Mouse (Mus musculus): ENCODE measurements around the gene Senp8.

Senp8 gene

DNA sequence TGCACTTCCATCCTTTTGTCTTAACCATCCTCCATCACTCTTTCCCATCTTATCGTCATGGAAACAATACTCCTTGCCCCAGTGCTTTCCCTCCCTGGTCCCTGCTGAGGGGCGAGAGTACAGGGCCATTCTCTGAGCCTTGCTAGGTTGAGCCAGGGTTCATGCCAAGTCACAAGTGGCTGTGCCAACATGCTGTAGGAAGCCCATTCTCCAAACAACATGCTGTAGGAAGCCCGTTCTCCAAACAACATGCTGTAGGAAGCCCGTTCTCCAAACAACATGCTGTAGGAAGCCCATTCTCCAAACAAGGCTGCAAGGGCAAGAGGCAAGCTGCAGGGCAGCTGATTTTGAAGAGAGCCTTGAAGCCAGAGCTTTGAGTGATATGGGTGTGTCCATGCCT lies 32.3 kb downstream of the Senp8 start:
- DNase-seq (ENCODE audit: extremely low spot score, low read depth, low spot score), result no peak

DNA sequence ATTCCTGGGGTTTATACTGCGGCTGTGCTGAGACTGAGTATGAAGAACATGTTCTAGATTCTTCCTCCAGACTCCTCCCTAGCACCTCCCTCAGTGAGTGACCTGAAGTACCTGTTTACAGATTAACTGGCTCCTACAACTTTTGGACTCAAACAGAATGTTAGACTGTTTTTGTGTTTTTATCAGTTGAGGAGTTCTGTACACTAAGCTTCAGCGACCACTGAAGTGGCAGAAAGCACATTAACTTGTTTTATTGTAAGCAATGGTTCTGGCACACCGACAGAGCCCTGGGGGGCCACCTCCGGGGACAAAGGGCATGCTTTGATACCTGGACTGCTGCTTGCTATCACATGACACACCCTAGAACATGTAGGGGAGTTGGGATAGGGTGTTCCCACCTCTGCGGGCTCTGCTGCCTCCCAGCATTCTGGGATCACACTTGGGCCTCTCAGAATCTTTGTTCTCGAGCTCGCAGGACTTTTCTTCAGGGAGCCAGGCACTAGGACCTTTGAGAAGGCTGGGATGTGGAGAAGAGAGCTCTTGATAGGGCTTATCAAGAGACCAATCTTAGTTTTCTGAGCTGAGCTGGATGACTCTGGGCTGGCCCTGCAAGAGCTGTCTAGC lies 34.1 kb downstream of the Senp8 start:
- DNase-seq (ENCODE audit: extremely low spot score, low read depth, low spot score), result no peak

DNA sequence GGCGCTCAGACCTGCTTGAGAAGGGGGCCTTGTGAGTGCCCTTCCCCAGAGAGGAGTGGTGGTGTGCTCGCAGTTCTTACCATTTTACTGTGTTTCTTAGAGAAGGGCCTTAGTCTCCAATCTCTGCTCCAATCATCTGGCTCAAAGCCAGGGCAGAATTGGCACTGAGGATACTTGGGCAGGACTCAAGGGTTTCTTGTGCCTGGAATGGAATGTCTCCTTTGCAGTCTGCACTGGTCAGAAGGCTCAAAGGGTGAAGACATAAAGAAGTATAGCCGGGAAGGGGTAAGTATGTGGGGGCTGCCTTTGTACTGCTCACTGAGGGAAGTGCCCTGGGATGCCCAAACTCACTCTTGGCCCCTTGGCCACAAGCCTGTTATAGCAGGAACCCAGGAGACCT lies 41.3 kb downstream of the Senp8 start:
- no peak for DNase-seq (ENCODE audit: extremely low spot score, low read depth, low spot score)

DNA sequence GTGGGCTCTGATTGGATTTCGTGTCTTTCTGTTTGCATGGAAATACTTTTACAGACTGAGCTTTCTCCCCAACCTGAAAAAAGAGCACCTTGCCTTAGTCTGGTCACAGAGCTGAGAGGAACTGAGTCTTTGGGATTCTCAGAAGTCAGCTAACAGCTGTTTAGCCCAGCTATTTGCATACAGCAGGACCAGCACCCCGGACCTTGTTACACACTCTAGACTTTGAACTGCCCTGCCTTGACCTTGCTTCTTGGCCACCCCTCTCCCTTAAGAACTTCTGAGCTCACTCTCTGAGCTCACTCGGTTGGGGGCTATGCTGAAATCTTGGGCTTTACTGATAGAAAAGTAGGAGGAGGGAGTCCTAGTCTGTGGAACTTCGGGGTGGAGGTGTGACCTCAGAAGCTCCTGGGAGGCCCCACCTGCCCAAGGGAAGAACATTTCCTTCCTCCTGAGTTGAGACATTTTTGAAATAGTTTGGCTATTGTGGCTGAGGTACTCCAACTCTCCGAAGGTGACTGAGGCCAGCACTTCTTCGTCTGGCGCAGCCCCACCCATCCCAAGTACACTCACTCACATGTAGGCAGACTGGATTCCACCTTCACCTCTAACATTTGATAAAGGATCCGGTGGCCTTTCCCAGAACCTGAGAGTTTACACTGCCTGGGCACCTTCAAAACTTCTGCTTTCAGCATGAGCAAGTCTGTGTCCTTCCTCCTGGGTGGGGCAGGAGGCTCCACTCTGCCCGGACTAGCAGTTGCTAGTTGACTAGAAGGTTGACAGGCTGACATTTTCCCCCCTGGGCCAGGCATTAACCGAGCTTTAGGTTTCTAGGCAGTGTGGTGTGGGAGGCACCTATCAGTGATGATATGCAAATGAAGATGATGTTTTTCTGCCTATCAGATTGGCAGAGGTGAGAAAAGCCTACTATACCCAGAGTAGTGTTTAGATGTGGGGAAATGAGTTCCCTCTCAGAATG lies 43.4 kb downstream of the Senp8 start:
- no peak for DNase-seq (ENCODE audit: extremely low spot score, low read depth, low spot score)

DNA sequence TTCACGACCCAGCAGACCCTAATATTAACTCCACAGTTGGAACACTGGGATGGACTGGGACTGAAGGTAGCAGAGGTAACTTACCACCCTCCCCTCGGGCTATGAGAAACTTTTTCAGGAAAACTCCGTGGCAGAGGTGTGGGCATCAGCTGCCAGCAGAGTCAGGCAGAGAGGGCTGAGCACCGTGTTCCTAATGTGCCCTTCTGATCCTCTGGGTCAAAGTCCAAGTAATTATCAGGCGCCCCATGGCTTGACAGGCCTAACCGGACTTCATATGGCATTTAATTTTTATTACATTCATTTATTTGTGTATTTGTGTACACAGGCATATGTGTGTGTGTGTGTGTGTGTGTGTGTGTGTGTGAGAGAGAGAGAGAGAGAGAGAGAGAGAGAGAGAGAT lies 47.4 kb downstream of the Senp8 start:
- no peak for DNase-seq (ENCODE audit: extremely low spot score, low read depth, low spot score)

DNA sequence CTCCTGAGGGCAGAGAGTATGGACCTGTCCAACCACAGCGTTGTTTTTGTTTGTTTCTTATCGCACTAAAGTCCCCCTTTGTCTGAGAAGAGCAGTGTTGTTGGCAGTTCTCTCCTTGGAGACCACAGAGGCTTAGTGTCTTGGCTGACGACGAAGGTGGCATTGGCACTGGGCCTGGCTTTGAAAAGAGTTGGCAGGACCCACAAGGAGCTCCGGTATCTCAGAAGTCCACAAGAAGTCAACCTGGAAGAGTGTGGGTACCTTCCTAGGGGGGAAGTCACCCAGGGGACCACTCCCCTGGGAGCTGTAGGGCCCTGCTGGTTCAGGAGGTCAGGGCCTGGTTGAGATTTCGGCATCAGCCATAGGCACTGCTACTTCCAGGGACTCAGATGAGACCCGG lies 49.4 kb downstream of the Senp8 start:
- no peak for DNase-seq (ENCODE audit: extremely low spot score, low read depth, low spot score)

DNA sequence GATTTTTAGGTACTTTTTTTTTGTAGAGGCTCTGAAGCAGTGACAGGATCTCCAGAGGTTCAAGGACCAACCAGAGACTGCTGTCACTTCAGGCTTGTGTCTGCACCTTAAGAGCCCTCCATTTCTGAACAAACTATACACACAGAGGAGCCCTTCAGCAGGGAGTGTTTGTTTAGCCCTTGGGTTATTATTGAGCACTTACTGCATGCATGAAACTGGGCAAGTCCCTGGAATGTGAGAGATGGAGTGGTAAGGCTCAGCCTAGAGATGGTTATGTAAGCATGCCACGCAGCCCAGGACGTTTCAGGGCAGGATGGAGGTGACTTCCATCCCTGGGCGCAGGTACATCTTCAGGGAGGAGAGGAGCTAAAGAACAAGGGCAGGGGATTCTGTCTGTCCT lies 54.1 kb downstream of the Senp8 start:
- DNase-seq (ENCODE audit: extremely low spot score, low read depth, low spot score), result no peak

DNA sequence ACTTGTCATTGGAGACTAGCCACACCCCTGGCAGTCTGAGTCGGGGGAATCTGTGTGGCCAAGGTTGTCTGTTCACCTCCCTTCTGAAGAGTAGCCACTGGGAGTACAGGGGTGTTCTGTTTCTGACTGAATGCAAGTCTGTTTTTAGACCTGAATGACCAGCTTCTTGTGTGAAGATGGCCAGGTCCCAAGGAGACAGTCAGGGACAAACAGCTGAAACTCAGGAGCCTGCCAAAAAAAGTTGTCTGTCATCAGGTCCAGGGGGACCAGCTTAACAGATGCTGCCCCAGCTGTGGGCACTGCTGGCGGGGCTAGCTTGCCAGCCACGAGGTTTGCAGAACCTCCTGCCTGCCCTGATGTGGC lies 55.1 kb downstream of the Senp8 start:
- DNase-seq (ENCODE audit: extremely low spot score, low read depth, low spot score), result no peak

DNA sequence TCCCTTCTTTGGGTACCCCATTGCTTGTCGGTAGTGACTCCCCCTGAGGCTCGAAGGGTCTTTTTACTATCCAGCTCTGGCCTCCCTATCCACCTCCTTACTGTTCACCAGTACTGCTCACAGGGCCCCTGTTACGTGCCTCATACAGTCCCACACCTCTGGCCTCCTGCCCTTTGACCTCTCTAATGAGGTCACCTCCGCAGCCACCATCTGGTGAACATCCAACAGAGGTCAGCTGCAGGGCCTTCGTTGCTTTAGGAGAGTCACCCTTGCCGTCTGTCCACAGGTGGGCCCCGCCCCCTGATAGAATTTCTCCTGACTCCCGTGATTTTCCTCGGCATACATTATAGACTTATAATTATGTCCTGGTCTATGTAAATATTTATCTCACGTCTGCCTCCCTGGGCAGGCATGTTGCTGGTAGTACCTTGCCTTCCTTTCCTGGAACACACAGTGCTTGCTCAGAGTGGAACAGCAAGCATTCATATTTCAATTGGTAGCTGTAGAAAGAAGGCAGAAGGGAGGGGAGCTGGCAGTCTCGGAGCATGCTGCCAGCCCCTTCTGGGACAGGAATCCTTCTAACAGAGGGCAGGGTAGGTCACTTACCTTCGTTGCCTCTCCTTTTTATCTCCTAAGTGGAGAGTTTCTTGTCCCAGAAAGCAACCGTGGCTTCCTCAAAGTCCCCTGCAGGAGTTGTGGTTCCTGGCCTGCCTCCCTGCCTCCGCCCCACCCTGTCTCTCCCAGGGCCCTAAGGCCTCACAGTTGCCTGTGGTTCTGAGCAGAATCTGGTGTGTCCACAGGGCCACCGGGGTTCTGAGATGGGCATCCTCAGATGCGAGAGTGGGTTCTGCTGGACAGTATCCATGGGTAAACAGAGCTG lies 55.7 kb downstream of the Senp8 start:
- no peak for DNase-seq (ENCODE audit: extremely low spot score, low read depth, low spot score)

DNA sequence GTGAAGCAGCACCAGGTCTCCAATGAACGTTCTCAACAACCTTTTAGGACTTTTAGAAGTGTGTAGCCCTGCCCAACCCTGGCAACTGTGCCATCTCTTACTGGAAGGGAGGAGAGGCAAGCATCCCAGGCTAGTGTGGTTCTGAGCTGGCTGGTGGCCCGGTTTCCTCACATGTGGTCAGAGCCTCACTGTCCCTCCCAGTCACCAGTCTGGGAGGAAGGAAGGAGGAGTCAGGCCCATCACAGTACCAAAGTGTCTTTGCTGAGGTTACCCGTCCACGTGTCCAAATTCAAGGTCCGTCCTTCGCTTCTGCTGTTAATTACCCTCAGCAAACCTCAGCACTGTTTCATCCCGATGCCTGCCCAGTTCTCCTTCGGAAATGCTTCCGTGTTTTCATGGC lies 58.4 kb downstream of the Senp8 start:
- no peak for DNase-seq (ENCODE audit: extremely low spot score, low read depth, low spot score)

DNA sequence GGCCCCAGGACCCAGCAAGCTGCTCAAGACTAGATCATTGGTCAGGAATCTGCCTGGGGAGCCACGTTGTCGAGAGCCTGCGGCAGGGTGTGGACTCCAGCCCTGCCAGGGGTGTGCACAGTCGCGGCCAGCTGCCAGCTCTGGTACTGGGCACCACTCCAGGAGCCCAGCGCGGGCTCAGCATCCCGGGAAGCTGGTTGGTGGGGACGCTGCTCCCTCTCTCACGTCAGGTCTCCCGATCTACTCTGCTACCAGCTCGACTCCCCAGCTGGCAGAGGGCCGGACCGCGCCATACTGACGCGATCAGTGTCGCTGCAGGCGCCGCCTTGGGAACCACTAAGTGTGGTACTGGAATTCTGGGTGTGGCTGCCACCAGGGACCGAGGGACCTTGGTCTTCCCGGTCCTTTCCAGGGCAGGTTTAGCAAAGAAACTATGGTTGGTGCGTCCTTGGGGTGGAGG lies 58.8 kb downstream of the Senp8 start:
- DNase-seq (ENCODE audit: extremely low spot score, low read depth, low spot score), result no peak

DNA sequence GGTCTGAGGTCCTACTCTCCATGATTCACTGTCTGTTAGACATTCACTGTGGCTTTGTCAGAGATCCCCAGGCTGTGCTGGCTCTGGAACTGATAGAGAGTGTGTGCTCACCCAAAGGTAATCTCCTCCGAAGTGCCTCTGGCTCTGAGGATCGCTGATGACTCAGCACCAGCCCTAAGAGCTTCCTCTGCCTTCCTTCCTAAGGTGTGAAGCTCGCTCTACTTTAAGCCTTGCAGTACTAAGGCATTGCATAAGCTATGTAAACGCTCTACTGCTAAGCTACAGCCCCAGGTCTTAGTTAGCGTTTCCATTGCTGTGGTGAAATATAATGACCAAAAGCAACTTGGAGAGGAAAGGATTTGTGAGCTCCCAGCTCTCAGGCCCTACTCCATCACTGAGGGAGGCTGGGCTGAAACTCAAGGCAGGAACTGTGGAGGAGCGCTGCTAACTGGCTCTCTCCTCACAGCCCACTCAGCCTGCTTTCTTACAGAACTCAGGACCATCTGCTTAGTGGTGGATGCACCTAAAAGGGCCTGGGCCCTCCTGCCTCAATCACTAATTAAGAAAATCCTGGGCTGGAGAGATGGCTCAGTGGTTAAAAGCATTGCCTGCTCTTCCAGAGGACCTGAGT lies 63.0 kb downstream of the Senp8 start:
- no peak for DNase-seq (ENCODE audit: extremely low spot score, low read depth, low spot score)

Measured in hindlimb bud, embryonic 11.5 days (tissue).